Mouse (Mus musculus) liver, postnatal 0 days (tissue): ENCODE measurements around the gene Prkca. TPM values are rescaled to one million over a fixed set of nuclear protein-coding genes. Genes with fewer than 3 reads are reported as not detected.

ENCODE experiments used
- ATAC-seq: fragments of 200-750 bp; cut with Nextera tagmentation; 2 replicates; pipeline ENCODE4 v1.8.0; 2017; ENCODE audit warnings: mild to moderate bottlenecking, moderate library complexity
- DNase-seq: peaks from one replicate; pipeline ENCODE4 v3.0.0-alpha.2; 2016
- H3K27ac ChIP-seq: fragments of 300-500 bp; sonication (generic); 2 replicates; pipeline ENCODE4 v1.5.1; 2014; ENCODE audit warnings: antibody characterized with exemption, moderate library complexity, mild to moderate bottlenecking, low read depth
- H3K27me3 ChIP-seq: fragments of 300-500 bp; sonication (generic); 2 replicates; pipeline ENCODE4 v1.6.1; 2014; ENCODE audit warnings: low read length, control low read depth, mixed read lengths; ENCODE audit not compliant: insufficient read depth
- H3K36me3 ChIP-seq: fragments of 300-500 bp; sonication (generic); replicated peaks from 2 replicates; pipeline ENCODE4 v1.6.1; 2014; ENCODE audit warnings: mild to moderate bottlenecking, control low read depth, low read length, moderate library complexity, mixed read lengths; ENCODE audit not compliant: insufficient read depth
- H3K4me1 ChIP-seq: fragments of 300-500 bp; sonication (generic); 2 replicates; pipeline ENCODE4 v1.6.1; 2014; ENCODE audit warnings: antibody characterized with exemption, mild to moderate bottlenecking, control low read depth; ENCODE audit not compliant: insufficient read depth
- H3K4me2 ChIP-seq: fragments of 300-500 bp; sonication (generic); 2 replicates; pipeline ENCODE4 v1.6.1; 2014; ENCODE audit warnings: low read depth, mild to moderate bottlenecking, low read length, moderate library complexity, mixed read lengths
- H3K4me3 ChIP-seq: fragments of 300-500 bp; sonication (generic); 2 replicates; pipeline ENCODE4 v1.5.1; 2014; ENCODE audit warnings: low read depth, low read length
- H3K9ac ChIP-seq: fragments of 300-500 bp; sonication (generic); replicated peaks from 2 replicates; pipeline ENCODE4 v1.6.1; 2014; ENCODE audit warnings: mild to moderate bottlenecking, moderate library complexity
- H3K9me3 ChIP-seq: fragments of 300-500 bp; sonication (generic); 2 replicates; pipeline ENCODE4 v1.6.1; 2016; ENCODE audit warnings: mild to moderate bottlenecking, control low read depth, low read length, mixed read lengths
- CTCF ChIP-seq: sonication (generic); IDR thresholded peaks from 2 replicates; pipeline ENCODE4 v1.5.1; 2016; ENCODE audit warnings: antibody characterized with exemption, low read depth
- EP300 ChIP-seq: IDR thresholded peaks from 2 replicates; pipeline ENCODE4 v1.6.1; 2016; ENCODE audit warnings: antibody characterized with exemption, low read depth, mild to moderate bottlenecking
- WGBS: fragments of 180-500 bp; shearing (Covaris S2); extraction: QIAGEN DNeasy Blood & Tissue Kit; methylation state at CpG from one replicate; pipeline ENCODE4 v1.1.7; 2014; ENCODE audit not compliant: insufficient replicate concordance; 5-methylcytosine and 5-hydroxymethylcytosine counted together
- polyA plus RNA-seq: library from polyadenylated mRNA; unstranded; fragments of >200 nt; fragmentation: Nextera tagmentation; extraction: Ambion mirVana; gene quantifications from 2 replicates; pipeline ENCODE4 v1.2.1, GENCODE M21; 2015

Gene Prkca
- polyA plus RNA-seq, 1 experiment from 2014 or later = 3.0 TPM

DNA sequence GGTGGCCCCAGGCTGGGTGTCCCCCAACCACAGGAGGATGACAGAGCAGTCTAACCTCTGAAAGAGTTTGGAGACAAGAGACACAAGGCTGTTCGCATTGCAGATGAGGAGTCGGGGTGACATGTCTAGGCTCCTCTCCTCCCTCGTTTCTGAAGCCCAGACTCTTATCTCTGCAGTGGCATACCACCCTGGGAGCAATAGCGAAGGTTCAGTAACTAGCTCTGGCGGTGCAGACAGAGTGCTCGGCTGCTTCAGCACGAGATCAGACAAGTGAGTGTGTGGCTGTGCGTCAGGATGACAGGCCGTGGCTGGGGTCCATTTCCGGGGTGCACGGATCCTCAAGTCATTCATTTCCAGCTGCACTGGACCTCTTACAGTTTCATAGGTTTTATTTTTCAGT is 351.2 kb downstream of the Prkca start:
- no peaks in the 10 kb centered on the region for H3K36me3 ChIP-seq
- peaks cover 4% of the 10 kb centered on the region; the same call in 1 of the 2 replicates for H3K4me1 ChIP-seq
- 40% methylated on average over 11 of the region's 11 CpGs for WGBS
- H3K9ac ChIP-seq = no peak overlapping the region
- H3K27ac ChIP-seq = no peak overlapping the region
- H3K27me3 ChIP-seq = no peaks in the 10 kb centered on the region
- H3K4me3 ChIP-seq = no peak overlapping the region
- TF ChIP-seq CTCF (no peak), EP300 (no peak)
- H3K9me3 ChIP-seq = no peaks in the 10 kb centered on the region
- peak overlapping the region; percentile 22; the same call in 1 of the 2 replicates for H3K4me2 ChIP-seq
- DNase-seq (no peak), ATAC-seq (peak; percentile 68)

DNA sequence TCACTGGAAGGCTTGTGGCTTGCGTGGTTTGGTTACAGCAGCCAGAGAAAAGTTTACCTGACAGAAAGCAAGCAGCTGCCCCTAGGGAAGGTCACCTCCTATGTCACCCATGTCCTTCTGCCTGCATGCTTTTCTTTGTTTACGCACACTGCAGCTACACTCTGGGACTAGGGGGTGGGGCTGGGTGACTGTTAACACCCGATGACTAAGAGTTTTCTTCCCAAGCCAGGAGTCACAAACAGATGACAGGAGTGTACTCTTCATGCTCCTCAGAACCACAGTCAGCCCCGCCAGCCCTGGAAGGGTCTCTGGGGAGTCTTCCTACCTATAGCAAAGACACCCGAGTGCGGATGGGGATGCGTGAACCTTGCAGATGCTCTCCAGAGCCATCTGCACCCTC is 351.7 kb downstream of the Prkca start:
- Histone ChIP-seq H3K4me3 (no peak overlapping the region), H3K4me1 (peaks cover 4% of the 10 kb centered on the region; the same call in 1 of the 2 replicates), H3K27me3 (no peaks in the 10 kb centered on the region), H3K4me2 (peak overlapping the region; percentile 22; the same call in 1 of the 2 replicates), H3K9ac (no peak overlapping the region), H3K36me3 (no peaks in the 10 kb centered on the region), H3K9me3 (no peaks in the 10 kb centered on the region), H3K27ac (peak overlapping the region; percentile 29; the same call in 1 of the 2 replicates)
- WGBS = 57% methylated on average over 7 of the region's 7 CpGs
- TF ChIP-seq CTCF (no peak), EP300 (no peak)
- DNase-seq (no peak), ATAC-seq (peak; percentile 83)

DNA sequence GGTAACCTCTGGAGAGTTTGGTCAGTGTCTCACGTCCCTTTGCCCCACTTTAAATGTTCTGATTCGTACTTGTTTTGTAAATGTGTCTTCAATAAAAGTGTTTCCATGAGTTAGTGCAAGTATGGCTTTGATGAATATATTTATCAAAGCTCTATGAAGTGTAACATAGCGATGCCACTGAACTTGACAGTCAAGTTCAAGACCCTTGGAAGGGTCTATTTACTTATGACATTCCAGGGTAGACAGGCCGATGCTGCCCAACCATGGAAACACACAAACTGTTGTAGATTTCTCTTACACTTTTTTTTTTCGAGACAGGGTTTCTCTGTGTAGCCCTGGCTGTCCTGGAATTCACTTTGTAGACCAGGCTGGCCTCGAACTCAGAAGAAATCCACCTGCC is 354.5 kb downstream of the Prkca start:
- Histone ChIP-seq H3K9ac (no peak overlapping the region), H3K4me2 (no peak overlapping the region), H3K27me3 (no peaks in the 10 kb centered on the region), H3K4me3 (no peak overlapping the region), H3K9me3 (no peaks in the 10 kb centered on the region), H3K27ac (no peak overlapping the region), H3K36me3 (no peaks in the 10 kb centered on the region), H3K4me1 (peaks cover 4% of the 10 kb centered on the region; the same call in 1 of the 2 replicates)
- ATAC-seq = no peak
- WGBS = 68% methylated on average over 6 of the region's 6 CpGs
- DNase-seq = no peak
- TF ChIP-seq EP300 (no peak), CTCF (no peak)

DNA sequence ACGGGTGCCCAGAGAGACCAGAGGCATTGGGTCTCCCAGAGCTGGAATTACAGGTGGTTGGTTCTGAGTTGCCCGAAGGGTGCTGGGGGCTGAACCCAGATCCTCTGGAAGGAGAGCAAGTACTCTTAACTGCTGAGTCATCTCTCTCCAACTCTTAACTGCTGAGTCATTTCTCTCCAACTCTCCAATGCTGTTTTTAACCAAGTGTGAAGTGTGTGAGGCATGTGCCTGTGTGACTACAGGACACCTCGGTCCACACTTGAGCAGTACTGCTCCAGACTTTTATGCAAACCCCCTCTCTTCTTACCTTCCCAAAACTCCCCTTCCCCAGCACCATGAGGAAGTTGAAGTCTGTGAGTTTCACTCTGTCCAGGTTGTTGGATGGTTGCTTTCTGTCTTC is 357.8 kb downstream of the Prkca start:
- DNase-seq (no peak), ATAC-seq (peak; percentile 56)
- no peaks in the 10 kb centered on the region for H3K27me3 ChIP-seq
- no peak overlapping the region for H3K4me3 ChIP-seq
- no peak for TF ChIP-seq EP300
- TF ChIP-seq CTCF = no peak
- no peak overlapping the region for H3K9ac ChIP-seq
- no peaks in the 10 kb centered on the region for H3K9me3 ChIP-seq
- no peaks in the 10 kb centered on the region for H3K4me1 ChIP-seq
- H3K36me3 ChIP-seq = peaks cover 5% of the 10 kb centered on the region; the same call in 1 of the 2 replicates
- no peak overlapping the region for H3K27ac ChIP-seq
- H3K4me2 ChIP-seq = no peak overlapping the region
- 88% methylated on average over 3 of the region's 3 CpGs for WGBS

DNA sequence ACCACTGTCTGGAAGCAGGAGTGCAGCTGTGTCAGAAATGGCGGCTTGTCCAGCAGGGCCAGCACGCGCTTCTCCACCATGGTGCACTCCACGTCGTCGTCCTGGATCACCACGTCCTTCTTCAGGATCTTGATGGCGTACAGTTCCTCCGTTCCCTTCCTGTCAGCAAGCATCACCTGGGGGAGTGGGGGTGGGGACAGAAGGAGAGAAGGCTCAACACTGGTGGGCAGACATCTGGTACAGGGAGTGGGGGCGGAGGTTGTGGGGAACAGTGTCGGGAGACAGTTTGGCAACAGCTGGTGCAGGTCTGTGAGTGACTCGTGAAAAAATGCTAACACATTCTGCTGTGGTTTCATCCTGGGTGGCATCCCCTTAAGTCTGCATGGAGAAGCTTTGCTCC is 359.8 kb downstream of the Prkca start:
- H3K9me3 ChIP-seq = no peaks in the 10 kb centered on the region
- DNase-seq (no peak), ATAC-seq (no peak)
- no peak overlapping the region for H3K9ac ChIP-seq
- H3K4me1 ChIP-seq = no peaks in the 10 kb centered on the region
- H3K27ac ChIP-seq = no peak overlapping the region
- H3K27me3 ChIP-seq = no peaks in the 10 kb centered on the region
- peaks cover 6% of the 10 kb centered on the region; the same call in 1 of the 2 replicates for H3K36me3 ChIP-seq
- no peak for TF ChIP-seq EP300
- no peak for TF ChIP-seq CTCF
- no peak overlapping the region for H3K4me3 ChIP-seq
- 81% methylated on average over 12 of the region's 12 CpGs for WGBS
- H3K4me2 ChIP-seq = no peak overlapping the region

DNA sequence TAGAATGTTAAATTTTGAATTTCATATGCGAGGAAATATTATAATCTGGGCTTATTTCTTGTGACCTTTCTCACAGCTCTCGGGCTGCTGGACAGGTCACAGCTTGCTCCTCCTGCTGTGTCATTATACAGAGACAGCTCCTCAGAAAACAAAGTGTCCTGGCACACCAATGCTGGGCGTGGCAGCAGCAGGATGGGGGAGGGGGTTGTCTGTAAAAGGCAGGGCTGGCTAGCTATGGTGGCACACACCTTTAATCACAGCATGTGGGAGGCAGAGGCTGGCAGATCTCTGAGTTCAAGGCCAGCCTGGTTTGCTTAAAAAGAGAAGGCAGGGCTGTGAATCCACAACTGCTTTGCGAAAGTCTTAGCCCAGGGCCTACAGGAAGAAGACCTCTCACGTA is 360.5 kb downstream of the Prkca start:
- no peaks in the 10 kb centered on the region for H3K9me3 ChIP-seq
- DNase-seq (no peak), ATAC-seq (no peak)
- H3K4me3 ChIP-seq = no peak overlapping the region
- peaks cover 7% of the 10 kb centered on the region for H3K36me3 ChIP-seq
- no peak overlapping the region for H3K4me2 ChIP-seq
- TF ChIP-seq CTCF = no peak
- no peak for TF ChIP-seq EP300
- H3K27me3 ChIP-seq = no peaks in the 10 kb centered on the region
- no peaks in the 10 kb centered on the region for H3K4me1 ChIP-seq
- 66% methylated on average over 5 of the region's 5 CpGs for WGBS
- no peak overlapping the region for H3K27ac ChIP-seq
- no peak overlapping the region for H3K9ac ChIP-seq
